Mouse (Mus musculus) forebrain, postnatal 0 days (tissue): ENCODE data around the gene Kcns1. TPM values are rescaled to one million over a fixed set of nuclear protein-coding genes. Genes with fewer than 3 reads are reported as not detected.

ENCODE experiments used
- ATAC-seq: fragments of 200-750 bp; cut with Nextera tagmentation; 2 replicates; pipeline ENCODE4 v1.8.0; 2017; ENCODE audit warnings: mild to moderate bottlenecking, moderate library complexity
- DNase-seq: peaks from one replicate; pipeline ENCODE4 v3.0.0-alpha.2; 2015
- H3K27ac ChIP-seq: fragments of 300-500 bp; sonication (generic); 2 replicates; pipeline ENCODE4 v1.5.1; 2014; ENCODE audit warnings: low read depth, mild to moderate bottlenecking, antibody characterized with exemption, low read length, moderate library complexity, mixed read lengths
- H3K27me3 ChIP-seq: fragments of 300-500 bp; sonication (generic); 2 replicates; pipeline ENCODE4 v1.6.1; 2014; ENCODE audit warnings: mild to moderate bottlenecking, low read length, mixed read lengths; ENCODE audit not compliant: insufficient read depth
- H3K36me3 ChIP-seq: fragments of 300-500 bp; sonication (generic); 2 replicates; pipeline ENCODE4 v1.6.1; 2014; ENCODE audit warnings: mild to moderate bottlenecking, moderate library complexity; ENCODE audit not compliant: insufficient read depth
- H3K4me1 ChIP-seq: fragments of 300-500 bp; sonication (generic); 2 replicates; pipeline ENCODE4 v1.6.1; 2014; ENCODE audit warnings: antibody characterized with exemption; ENCODE audit not compliant: insufficient read depth
- H3K4me2 ChIP-seq: fragments of 300-500 bp; sonication (generic); 2 replicates; pipeline ENCODE4 v1.6.1; 2014; ENCODE audit warnings: low read depth, mild to moderate bottlenecking, moderate library complexity
- H3K4me3 ChIP-seq: fragments of 300-500 bp; sonication (generic); 2 replicates; pipeline ENCODE4 v1.5.1; 2014; ENCODE audit warnings: low read depth, low read length, mixed read lengths
- H3K9ac ChIP-seq: fragments of 300-500 bp; sonication (generic); 2 replicates; pipeline ENCODE4 v1.6.1; 2014; ENCODE audit warnings: mild to moderate bottlenecking
- H3K9me3 ChIP-seq: fragments of 300-500 bp; sonication (generic); 2 replicates; pipeline ENCODE4 v1.6.1; 2016; ENCODE audit warnings: low read length
- CTCF ChIP-seq: sonication (generic); IDR thresholded peaks from 2 replicates; pipeline ENCODE4 v1.5.1; 2016; ENCODE audit warnings: antibody characterized with exemption, control low read depth, low read depth
- WGBS: fragments of 180-500 bp; shearing (Covaris S2); extraction: QIAGEN DNeasy Blood & Tissue Kit; methylation state at CpG from one replicate; pipeline ENCODE4 v1.1.7; 2014; 5-methylcytosine and 5-hydroxymethylcytosine counted together
- polyA plus RNA-seq: library from polyadenylated mRNA; unstranded; fragments of >200 nt; fragmentation: Nextera tagmentation; extraction: Ambion mirVana; gene quantifications from 2 replicates; pipeline ENCODE4 v1.2.1, GENCODE M21; 2015
- total RNA-seq: library from RNA; depleted of rRNA; stranded (reverse); fragments of >200 nt; gene quantifications from 2 replicates; pipeline ENCODE4 v1.2.3, GENCODE M21; 2014

The Kcns1 gene
- total and polyA plus RNA-seq, 2 experiments from 2014 or later = 3.5 to 15.4 TPM

DNA sequence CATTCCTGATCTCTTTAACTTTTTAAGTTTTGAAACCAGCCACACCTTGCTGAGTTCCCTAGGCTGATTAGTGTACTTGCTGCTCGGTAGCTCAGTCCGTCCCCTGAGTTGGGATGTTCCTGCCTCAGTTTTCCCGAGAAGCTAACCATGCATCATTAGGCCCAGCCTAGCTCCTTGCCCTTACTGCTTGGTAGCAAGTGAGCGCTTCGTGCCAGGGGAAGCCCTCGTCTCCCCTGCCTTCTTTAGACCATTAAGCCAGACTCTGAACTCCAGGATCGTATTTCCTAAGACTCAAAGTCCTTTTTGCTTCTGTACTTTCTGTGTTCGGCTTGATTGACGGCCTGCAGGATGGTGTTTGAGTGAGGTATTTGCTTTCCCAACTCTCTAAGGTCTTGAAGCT, 12.4 kb upstream of the Kcns1 start:
- DNase-seq (no peak), ATAC-seq (no peak)
- H3K9me3 ChIP-seq = no peaks in the 10 kb centered on the region
- H3K27ac ChIP-seq = no peak overlapping the region
- no peak overlapping the region for H3K4me3 ChIP-seq
- WGBS = 73% methylated on average over 9 of the region's 9 CpGs
- H3K4me2 ChIP-seq = no peak overlapping the region
- no peaks in the 10 kb centered on the region for H3K36me3 ChIP-seq
- no peak for TF ChIP-seq CTCF
- H3K4me1 ChIP-seq = no peaks in the 10 kb centered on the region
- no peaks in the 10 kb centered on the region for H3K27me3 ChIP-seq
- H3K9ac ChIP-seq = no peak overlapping the region

DNA sequence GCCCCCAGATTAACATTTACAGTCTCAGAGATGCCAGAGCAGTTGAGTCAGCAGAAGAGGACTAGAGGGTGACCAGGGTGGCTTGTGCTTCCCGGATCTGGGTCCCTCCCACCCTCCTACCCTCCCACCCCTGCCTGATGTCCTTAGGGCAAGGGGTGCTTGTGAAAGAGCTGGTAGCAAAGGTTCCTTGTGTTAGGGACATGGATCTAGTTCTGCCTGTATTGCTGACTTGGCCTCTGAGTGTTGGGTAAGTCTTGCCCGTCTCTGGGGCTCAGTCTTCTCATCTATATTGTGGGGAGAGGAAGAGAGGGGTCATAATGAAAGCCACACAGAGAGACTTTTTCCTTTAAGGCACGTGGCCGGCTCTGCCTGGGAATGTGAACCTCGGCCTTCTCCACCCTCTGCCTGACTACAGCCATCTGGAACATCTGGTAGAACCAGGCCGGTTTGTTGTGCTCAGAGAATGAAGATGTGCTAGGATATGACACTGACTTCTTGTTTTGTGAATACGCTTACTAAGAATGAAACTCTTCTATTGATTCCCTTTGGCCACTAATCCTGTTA, 11.9 kb upstream of the Kcns1 start, which contains the start of gene Wfdc5:
Gene Wfdc5 (minus strand): TSS at position 51 of the 564 bp plus-strand sequence.
- Histone ChIP-seq H3K36me3 (no peaks in the 10 kb centered on the region), H3K27me3 (no peaks in the 10 kb centered on the region), H3K9ac (no peak within 1 kb of the TSS), H3K4me1 (no peaks in the 10 kb centered on the region), H3K9me3 (no peaks in the 10 kb centered on the region), H3K4me2 (no peak within 1 kb of the TSS), H3K4me3 (no peak within 1 kb of the TSS), H3K27ac (no peak within 1 kb of the TSS)
- WGBS = 81% methylated on average over 7 of the region's 7 CpGs
- ATAC-seq (no peak), DNase-seq (no peak)
- no peak for TF ChIP-seq CTCF

DNA sequence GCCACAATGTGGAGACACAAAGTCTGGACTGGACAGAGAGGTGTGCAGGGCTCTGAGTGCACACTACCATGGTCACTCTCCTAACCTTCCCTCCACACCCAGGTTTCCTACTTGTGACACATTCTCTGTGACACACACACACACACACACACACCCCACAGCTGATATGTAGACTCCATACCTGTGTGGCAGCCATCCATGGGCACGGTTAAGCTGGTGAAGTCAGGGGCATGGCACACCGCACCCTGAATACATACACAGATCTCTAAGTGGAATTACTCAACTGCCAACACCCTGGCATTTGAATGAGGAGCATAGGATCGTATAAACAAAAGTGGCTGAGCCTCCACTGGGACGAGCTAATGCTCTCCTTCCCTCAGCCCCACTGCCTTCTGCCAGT, 9.9 kb upstream of the Kcns1 start:
- DNase-seq = no peak
- H3K9me3 ChIP-seq = no peaks in the 10 kb centered on the region
- no peak overlapping the region for H3K4me3 ChIP-seq
- H3K9ac ChIP-seq = no peak overlapping the region
- H3K27ac ChIP-seq = no peak overlapping the region
- 81% methylated on average over 4 of the region's 4 CpGs for WGBS
- no peaks in the 10 kb centered on the region for H3K36me3 ChIP-seq
- H3K4me1 ChIP-seq = no peaks in the 10 kb centered on the region
- H3K27me3 ChIP-seq = no peaks in the 10 kb centered on the region
- no peak for TF ChIP-seq CTCF
- H3K4me2 ChIP-seq = no peak overlapping the region
- ATAC-seq = no peak

DNA sequence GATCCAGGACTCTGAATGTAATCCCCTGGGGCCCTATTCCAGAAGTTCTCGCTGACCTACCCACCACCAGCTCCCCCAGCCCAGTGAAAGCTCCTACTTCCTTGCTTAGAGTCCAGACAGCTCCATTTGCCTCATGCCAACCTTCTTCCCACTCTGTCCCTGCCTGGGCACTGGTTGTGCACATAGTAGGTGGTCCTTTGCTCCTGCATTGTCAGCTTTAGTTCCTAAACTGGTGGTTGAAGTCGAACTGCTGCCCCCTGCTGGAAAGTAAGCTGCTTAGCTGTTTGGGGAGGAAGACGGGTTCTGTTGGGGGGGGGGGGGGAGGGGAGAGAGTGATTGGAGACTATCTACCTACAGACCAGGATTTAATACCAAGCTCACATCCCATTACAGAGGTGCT, 9.2 kb upstream of the Kcns1 start:
- no peak overlapping the region for H3K27ac ChIP-seq
- DNase-seq = no peak
- H3K9ac ChIP-seq = no peak overlapping the region
- peak; percentile 49 for TF ChIP-seq CTCF
- 38% methylated on average over 3 of the region's 3 CpGs for WGBS
- no peaks in the 10 kb centered on the region for H3K27me3 ChIP-seq
- ATAC-seq = no peak
- no peaks in the 10 kb centered on the region for H3K36me3 ChIP-seq
- H3K4me2 ChIP-seq = no peak overlapping the region
- H3K4me3 ChIP-seq = no peak overlapping the region
- H3K4me1 ChIP-seq = no peaks in the 10 kb centered on the region
- no peaks in the 10 kb centered on the region for H3K9me3 ChIP-seq

DNA sequence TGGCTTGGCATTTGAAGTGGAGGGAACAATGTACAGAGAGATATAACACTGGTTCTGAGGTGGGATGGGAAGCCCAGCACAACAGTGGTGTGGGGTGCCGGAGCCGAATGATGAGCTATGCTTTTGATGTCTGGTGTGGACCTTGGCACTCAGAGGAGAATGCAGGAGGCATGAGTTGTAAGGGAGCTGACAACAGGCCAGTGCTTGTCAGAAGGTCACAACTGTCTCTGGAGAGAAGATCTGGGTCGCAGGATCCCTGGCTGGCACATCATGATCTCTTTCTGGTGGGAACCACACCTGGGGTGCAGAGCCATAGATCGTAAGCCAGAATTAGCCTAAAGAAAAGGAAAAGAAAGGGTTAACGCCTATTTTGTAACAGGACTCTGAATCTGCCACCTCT, 6.9 kb upstream of the Kcns1 start:
- no peak for DNase-seq
- no peak overlapping the region for H3K27ac ChIP-seq
- no peak for ATAC-seq
- TF ChIP-seq CTCF = no peak
- no peak overlapping the region for H3K4me2 ChIP-seq
- H3K9ac ChIP-seq = no peak overlapping the region
- no peaks in the 10 kb centered on the region for H3K27me3 ChIP-seq
- no peak overlapping the region for H3K4me3 ChIP-seq
- no peaks in the 10 kb centered on the region for H3K9me3 ChIP-seq
- 86% methylated on average over 5 of the region's 5 CpGs for WGBS
- H3K36me3 ChIP-seq = no peaks in the 10 kb centered on the region
- no peaks in the 10 kb centered on the region for H3K4me1 ChIP-seq

DNA sequence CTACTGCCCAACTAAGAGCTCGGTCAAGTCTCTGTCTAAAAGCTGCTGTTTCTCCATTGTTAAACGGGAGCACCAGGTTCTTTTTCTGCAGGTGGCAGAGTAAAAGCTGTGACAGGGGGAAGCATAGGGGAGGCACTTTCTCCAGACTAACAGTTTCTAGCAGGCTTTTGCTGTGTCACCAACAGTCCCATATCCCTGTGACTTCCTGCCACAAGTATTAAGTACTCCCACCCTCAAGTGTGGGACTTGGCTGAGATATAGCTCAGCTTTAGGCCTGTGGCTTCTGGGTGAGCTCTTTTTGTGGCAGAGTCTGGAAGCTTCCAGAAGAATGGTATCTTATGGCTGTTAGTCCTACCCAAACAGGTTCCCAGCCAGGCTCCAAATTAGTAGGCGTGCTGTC, 4.9 kb upstream of the Kcns1 start:
- TF ChIP-seq CTCF = no peak
- H3K27me3 ChIP-seq = peaks cover 11% of the 10 kb centered on the region
- no peak for DNase-seq
- H3K36me3 ChIP-seq = no peaks in the 10 kb centered on the region
- H3K4me3 ChIP-seq = no peak overlapping the region
- H3K4me1 ChIP-seq = 0 out of 2 replicates have a peak, but pooled peaks cover 4% of the 10 kb centered on the region
- H3K27ac ChIP-seq = no peak overlapping the region
- 65% methylated on average over 3 of the region's 3 CpGs for WGBS
- no peak overlapping the region for H3K4me2 ChIP-seq
- ATAC-seq = no peak
- H3K9ac ChIP-seq = no peak overlapping the region
- H3K9me3 ChIP-seq = no peaks in the 10 kb centered on the region

DNA sequence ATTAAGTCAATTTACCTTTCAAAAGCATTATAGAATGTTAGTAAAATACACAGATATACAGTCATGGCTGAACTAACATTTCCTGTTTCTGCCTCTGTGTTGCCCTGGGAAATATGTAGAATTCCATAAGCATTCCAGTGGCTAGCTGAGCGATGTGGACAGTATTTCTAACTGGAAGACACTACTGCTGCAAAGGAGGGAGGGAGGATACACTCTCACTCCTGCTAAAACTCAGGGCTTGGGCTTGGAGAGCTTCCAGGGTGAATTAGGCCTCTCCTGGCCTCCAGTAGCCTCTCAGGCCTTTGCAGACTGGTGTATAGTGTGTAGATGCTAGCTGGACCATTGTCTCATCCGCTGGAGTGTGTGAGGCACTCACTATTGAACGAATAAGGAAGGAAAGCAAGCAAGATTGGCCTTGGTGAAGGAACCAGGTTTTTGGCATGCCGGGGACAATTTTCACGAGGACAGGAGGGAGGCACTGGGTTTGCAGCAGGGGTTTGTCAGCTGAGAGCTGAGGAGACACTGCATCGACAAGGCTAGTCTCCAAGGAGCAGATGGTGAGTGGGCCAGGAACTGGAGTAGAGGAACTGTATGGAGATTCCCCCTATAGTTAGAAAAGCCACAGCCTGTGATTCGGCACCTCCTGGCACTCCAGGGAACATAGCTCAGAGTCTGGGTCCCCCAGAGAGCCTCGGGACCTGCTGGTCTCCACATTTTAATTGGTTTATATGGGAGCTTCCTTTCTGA, 3.9 kb upstream of the Kcns1 start:
- no peak overlapping the region for H3K4me3 ChIP-seq
- 68% methylated on average over 8 of the region's 8 CpGs for WGBS
- no peak for ATAC-seq

More for the DNA sequence above, 3.9 kb upstream of the Kcns1 start:
- TF ChIP-seq CTCF = no peak
- Histone ChIP-seq H3K4me2 (no peak overlapping the region), H3K36me3 (no peaks in the 10 kb centered on the region), H3K9me3 (no peaks in the 10 kb centered on the region), H3K9ac (no peak overlapping the region), H3K4me1 (peaks cover 9% of the 10 kb centered on the region; the same call in 1 of the 2 replicates), H3K27me3 (peaks cover 22% of the 10 kb centered on the region), H3K27ac (no peak overlapping the region)
- DNase-seq = no peak
